27 mouse cellular contexts compared by ENCODE assay signal in the genomic region with DNA sequence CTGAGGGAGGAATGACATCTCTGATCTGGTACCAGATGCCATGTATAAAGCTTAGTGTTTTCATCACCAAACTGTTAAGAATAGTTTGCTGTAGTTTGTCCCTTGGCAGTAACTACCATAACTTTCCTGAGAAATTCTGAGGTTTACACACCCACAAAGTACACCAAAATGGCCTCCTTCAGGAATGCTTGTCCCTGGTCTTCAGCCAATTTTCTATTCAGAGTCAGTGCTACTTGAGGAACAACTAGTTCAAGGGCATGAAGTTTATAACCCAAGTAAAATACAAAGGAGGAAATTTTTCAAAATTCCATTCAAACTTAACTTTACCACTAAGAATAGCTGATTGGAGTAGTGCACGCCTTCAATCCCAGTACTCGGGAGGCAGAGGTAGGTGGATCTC. TPM values are rescaled to one million over a fixed set of nuclear protein-coding genes. Genes with fewer than 3 reads are reported as not detected.
A peak's percentile ranks its signal among the peaks of the same experiment; 100 is the strongest.
DNase-seq lines count a peak whose midpoint lies in the region; ATAC-seq and TF ChIP-seq lines count a peak whose summit lies in the region.
"Had no signal": no experiment of that assay in that cellular context is flagged by ENCODE, and none has a peak within 500 bp of the region (broad histone marks: within the 10 kb centered on the region; RNA-seq: fewer than 3 reads in every experiment).

No protein-coding gene starts in this region.

- no peak overlapping the region for H3K4me3 ChIP-seq in lung, embryonic 16.5 days (ENCODE audit: low read length)
- H3K4me3 ChIP-seq in lung, adult 2 months (replicated peaks; ENCODE audit: extremely low read depth, low read depth, low read length) = no peak overlapping the region
- H3K4me3 ChIP-seq in liver, embryonic 12.5 days = no peak overlapping the region
- no peak overlapping the region for H3K4me3 ChIP-seq in forebrain, embryonic 13.5 days
- H3K4me3 ChIP-seq: embryonic facial prominence, embryonic 10.5 days; embryonic facial prominence, embryonic 13.5 days; erythroblast, embryonic 14.5 days; forebrain, embryonic 10.5 days; gastrocnemius, adult 2 months; hindbrain, embryonic 12.5 days; hindbrain, embryonic 15.5 days had no signal

- no peaks in the 10 kb centered on the region; the same call in 1 of the 2 replicates for H3K4me1 ChIP-seq in lung, embryonic 16.5 days (replicated peaks; ENCODE audit: control insufficient read depth, insufficient read depth, low read length)
- H3K4me1 ChIP-seq in lung, adult 2 months (ENCODE audit: control insufficient read depth, insufficient read depth, low read length) = no peaks in the 10 kb centered on the region
- no peaks in the 10 kb centered on the region for H3K4me1 ChIP-seq in liver, embryonic 12.5 days
- H3K4me1 ChIP-seq in forebrain, embryonic 13.5 days = no peaks in the 10 kb centered on the region
- H3K4me1 ChIP-seq: embryonic facial prominence, embryonic 10.5 days; embryonic facial prominence, embryonic 13.5 days; forebrain, embryonic 10.5 days; hindbrain, embryonic 12.5 days; hindbrain, embryonic 15.5 days had no signal

- no peak overlapping the region for H3K4me2 ChIP-seq in lung, embryonic 16.5 days (ENCODE audit: low read depth, low read length)
- H3K4me2 ChIP-seq in liver, embryonic 12.5 days = no peak overlapping the region
- H3K4me2 ChIP-seq in forebrain, embryonic 13.5 days = no peak overlapping the region
- H3K4me2 ChIP-seq: embryonic facial prominence, embryonic 13.5 days; heart, embryonic 11.5 days; hindbrain, embryonic 12.5 days; hindbrain, embryonic 15.5 days had no signal

- peak overlapping the region; percentile 54 for H3K27ac ChIP-seq in lung, embryonic 16.5 days (ENCODE audit: low read length)
- no peak overlapping the region for H3K27ac ChIP-seq in liver, embryonic 12.5 days
- no peak overlapping the region for H3K27ac ChIP-seq in forebrain, embryonic 13.5 days
- H3K27ac ChIP-seq: embryonic facial prominence, embryonic 10.5 days; embryonic facial prominence, embryonic 13.5 days; forebrain, embryonic 10.5 days; gastrocnemius, adult 2 months; hindbrain, embryonic 12.5 days; hindbrain, embryonic 15.5 days had no signal

- H3K36me3 ChIP-seq in lung, embryonic 16.5 days (ENCODE audit: control insufficient read depth, insufficient read depth, low read length) = peaks cover 46% of the 10 kb centered on the region
- H3K36me3 ChIP-seq in liver, embryonic 12.5 days = peaks cover 89% of the 10 kb centered on the region
- H3K36me3 ChIP-seq in forebrain, embryonic 13.5 days (ENCODE audit: poor library complexity, severe bottlenecking) = peaks cover 94% of the 10 kb centered on the region

- WGBS in lung, embryonic 16.5 days = 90% methylated on average over 2 of the region's 2 CpGs
- WGBS in lung, adult 2 months = 81% methylated on average over 2 of the region's 2 CpGs
- 77% methylated on average over 2 of the region's 2 CpGs for WGBS in liver, embryonic 12.5 days (ENCODE audit: insufficient replicate concordance)
- 95% methylated on average over 2 of the region's 2 CpGs for WGBS in forebrain, embryonic 13.5 days

- no peak overlapping the region for H3K9ac ChIP-seq in lung, embryonic 16.5 days (ENCODE audit: low read length)
- no peak overlapping the region for H3K9ac ChIP-seq in liver, embryonic 12.5 days
- H3K9ac ChIP-seq in forebrain, embryonic 13.5 days = no peak overlapping the region
- H3K9ac ChIP-seq: embryonic facial prominence, embryonic 13.5 days; forebrain, postnatal 0 days; hindbrain, embryonic 12.5 days; hindbrain, embryonic 15.5 days had no signal

- no peak for TF ChIP-seq POLR2A in lung, adult 2 months (IDR thresholded peaks at IDR 0.05; ENCODE audit: borderline replicate concordance, extremely low read depth, low read depth, low read length)

- no peak for DNase-seq in lung, adult 2 months
- DNase-seq in 3T3-L1 (ENCODE audit: low read depth, low spot score) (peak; percentile 11), adipocyte (ENCODE audit: low spot score) (peak; percentile 5)
- peak; percentile 72 for DNase-seq in lung, postnatal 25 days (ENCODE audit: low spot score)
- DNase-seq: adrenal gland, postnatal 10 days; adrenal gland, postnatal 36 days; cerebellum, adult 18-20 months; cerebellum, adult 9-10 months; cerebellum, postnatal 14 days; embryo, embryonic 11 days; forebrain, postnatal 0 days; gastrocnemius, adult 2 months; gastrocnemius, postnatal 14 days; heart, adult 11 months had no signal

- TF ChIP-seq CTCF in lung, adult 2 months (IDR thresholded peaks at IDR 0.05; ENCODE audit: insufficient read depth, low read length) = no peak

- peak; percentile 61; the same call in 1 of the 2 replicates for ATAC-seq in lung, embryonic 16.5 days (ENCODE audit: low read depth)
- ATAC-seq in liver, embryonic 12.5 days = no peak
- ATAC-seq in forebrain, embryonic 13.5 days = no peak
- ATAC-seq: activated CD4-positive, CD25-positive, alpha-beta regulatory T cell, adult 4 months; CD4-positive, CD25-positive, alpha-beta regulatory T cell, adult 4 months; forebrain, embryonic 14.5 days; forebrain, postnatal 0 days had no signal

- no peaks in the 10 kb centered on the region for H3K9me3 ChIP-seq in lung, embryonic 16.5 days (ENCODE audit: control insufficient read depth, low read length)
- H3K9me3 ChIP-seq in liver, embryonic 12.5 days (replicated peaks) = no peaks in the 10 kb centered on the region
- no peaks in the 10 kb centered on the region for H3K9me3 ChIP-seq in forebrain, embryonic 13.5 days (replicated peaks)
- H3K9me3 ChIP-seq: embryonic facial prominence, embryonic 10.5 days; embryonic facial prominence, embryonic 13.5 days; hindbrain, embryonic 12.5 days; hindbrain, embryonic 15.5 days had no signal

- H3K27me3 ChIP-seq in lung, embryonic 16.5 days (ENCODE audit: control insufficient read depth, insufficient read depth, low read depth, low read length) = no peaks in the 10 kb centered on the region
- H3K27me3 ChIP-seq in liver, embryonic 12.5 days (replicated peaks) = no peaks in the 10 kb centered on the region
- H3K27me3 ChIP-seq in forebrain, embryonic 13.5 days = no peaks in the 10 kb centered on the region
- H3K27me3 ChIP-seq: embryonic facial prominence, embryonic 13.5 days; hindbrain, embryonic 12.5 days; hindbrain, embryonic 15.5 days had no signal

RNA-seq across cellular contexts. Expression of a gene that starts 40.7 kb away (rescaled TPM):
- polyA plus RNA-seq in lung, embryonic 16.5 days (2015; fragmentation: Nextera tagmentation; extraction: Ambion mirVana) = 4.1 and 4.6 TPM in 2 replicates
- 16.7 and 21.8 TPM in 2 replicates for polyA plus RNA-seq in lung, adult 2 months (2012; rRNA removed)
- 0.04 and 0.19 TPM in 2 replicates for polyA plus RNA-seq in liver, embryonic 12.5 days (2016; fragmentation: Nextera tagmentation; extraction: Ambion mirVana)
- 0.77 and 0.79 TPM in 2 replicates for polyA plus RNA-seq in forebrain, embryonic 13.5 days (2015; fragmentation: Nextera tagmentation; extraction: Ambion mirVana)
- polyA plus RNA-seq: CD4-positive, CD25-positive, alpha-beta regulatory T cell, adult 4 months; erythroblast, embryonic 14.5 days had no signal

RNA-seq across cellular contexts. Expression of a gene that starts 54.1 kb away (rescaled TPM):
- polyA plus RNA-seq in lung, embryonic 16.5 days (2015; fragmentation: Nextera tagmentation; extraction: Ambion mirVana) = 32.5 and 32.9 TPM in 2 replicates
- 122 and 134 TPM in 2 replicates for polyA plus RNA-seq in lung, adult 2 months (2012; rRNA removed)
- polyA plus RNA-seq in liver, embryonic 12.5 days (2016; fragmentation: Nextera tagmentation; extraction: Ambion mirVana) = 13.3 and 14.8 TPM in 2 replicates
- 47.9 and 49.3 TPM in 2 replicates for polyA plus RNA-seq in forebrain, embryonic 13.5 days (2015; fragmentation: Nextera tagmentation; extraction: Ambion mirVana)
